Mouse (Mus musculus): ENCODE measurements at regions not wholly inside any gene's neighbourhood (a gene's known extent, or its start where the extent isn't known, plus 50 kb on each side); places are given as distances from the start of the nearest gene placed in this dataset.

DNA sequence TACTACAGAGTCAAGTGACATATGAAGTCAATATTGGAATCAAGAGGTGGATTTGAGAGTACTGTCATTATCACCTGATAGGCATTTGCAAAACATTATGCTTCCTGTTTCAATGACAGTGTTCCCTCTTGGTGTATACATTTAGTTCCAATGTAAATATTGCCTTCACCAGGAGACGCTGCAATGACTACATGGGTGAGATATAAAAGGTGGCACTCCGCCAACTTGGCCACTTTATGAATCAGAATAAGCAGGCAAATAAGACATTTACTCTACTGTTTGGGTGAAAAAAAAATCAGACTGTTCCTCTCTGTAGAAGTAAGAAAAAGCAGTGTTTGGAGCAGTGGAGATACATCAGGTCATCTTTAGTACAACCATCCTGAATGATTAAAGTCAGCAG is 215.9 kb downstream of the Pros1 start:
- no peak for ATAC-seq (ENCODE audit: insufficient number of reproducible peaks, low FRiP score, low TSS enrichment, low read depth)
- WGBS: 73% methylated on average over 2 of the region's 2 CpGs
- Histone ChIP-seq H3K4me3 (replicated peaks) (no peak overlapping the region), H3K9ac (no peak overlapping the region), H3K27me3 (no peaks in the 10 kb centered on the region), H3K27ac (replicated peaks) (no peak overlapping the region), H3K36me3 (no peaks in the 10 kb centered on the region), H3K4me2 (replicated peaks) (no peak overlapping the region), H3K9me3 (replicated peaks) (no peaks in the 10 kb centered on the region), H3K4me1 (no peaks in the 10 kb centered on the region)

DNA sequence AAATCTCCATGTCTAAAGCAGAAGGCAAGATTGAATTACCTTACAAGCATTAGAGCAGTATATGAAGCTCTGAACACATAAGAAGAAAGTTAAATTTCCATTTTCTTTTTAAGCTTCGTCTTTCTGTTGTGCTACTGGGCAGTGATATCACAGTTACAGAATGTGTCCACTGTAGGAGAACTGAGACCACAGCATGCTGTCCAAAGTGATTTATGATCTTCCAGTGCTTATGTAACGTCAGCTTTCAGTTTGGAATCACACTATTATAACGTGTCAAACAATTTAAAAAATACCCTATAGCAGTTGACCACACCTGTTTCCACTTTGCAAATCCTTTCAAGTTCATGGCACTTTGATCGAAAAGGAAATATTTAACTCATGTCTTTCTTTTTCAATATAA is 221.7 kb downstream of the Pros1 start:
- 39% methylated on average over 4 of the region's 4 CpGs for WGBS

DNA sequence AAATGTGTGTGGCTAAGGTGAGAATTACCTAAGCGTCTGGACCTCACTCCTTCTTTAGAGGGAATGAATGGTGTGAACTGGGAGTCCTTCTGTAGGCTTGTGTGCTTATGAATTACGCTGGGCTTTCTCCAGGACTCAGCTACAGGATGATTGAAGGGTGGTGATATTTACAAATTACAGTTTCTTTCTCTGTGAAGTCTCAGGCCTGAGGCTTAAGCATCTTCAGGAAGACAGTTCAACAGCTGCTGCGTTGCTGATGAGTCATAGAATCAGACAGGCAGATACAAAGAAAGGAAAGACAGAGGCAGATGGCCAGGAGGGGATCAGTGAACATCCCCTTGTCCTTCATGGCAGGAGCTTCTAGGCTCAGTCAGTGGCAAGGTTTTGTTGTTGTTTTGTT is 227.3 kb downstream of the Pros1 start:
- no peaks in the 10 kb centered on the region for H3K4me1 ChIP-seq
- H3K4me2 ChIP-seq (replicated peaks): no peak overlapping the region
- H3K4me3 ChIP-seq (replicated peaks): no peak overlapping the region
- H3K27me3 ChIP-seq: no peaks in the 10 kb centered on the region
- 37% methylated on average over 3 of the region's 3 CpGs for whole genome bisulfite sequencing
- no peak overlapping the region for H3K27ac ChIP-seq (replicated peaks)
- 0 out of 2 replicates have a peak, but pooled peaks have one; percentile 19 for ATAC-seq (ENCODE audit: insufficient number of reproducible peaks, low FRiP score, low TSS enrichment, low read depth)
- H3K36me3 ChIP-seq: no peaks in the 10 kb centered on the region
- no peak overlapping the region for H3K9ac ChIP-seq
- no peaks in the 10 kb centered on the region for H3K9me3 ChIP-seq (replicated peaks)

More for the DNA sequence above, 221.7 kb downstream of the Pros1 start:
- no peaks in the 10 kb centered on the region for H3K27me3 ChIP-seq
- no peak overlapping the region for H3K4me3 ChIP-seq (replicated peaks)
- H3K9me3 ChIP-seq (replicated peaks): no peaks in the 10 kb centered on the region
- no peak overlapping the region for H3K4me2 ChIP-seq (replicated peaks)
- H3K4me1 ChIP-seq: no peaks in the 10 kb centered on the region
- no peaks in the 10 kb centered on the region for H3K36me3 ChIP-seq
- no peak for ATAC-seq (ENCODE audit: insufficient number of reproducible peaks, low FRiP score, low TSS enrichment, low read depth)
- no peak overlapping the region for H3K27ac ChIP-seq (replicated peaks)
- H3K9ac ChIP-seq: no peak overlapping the region

DNA sequence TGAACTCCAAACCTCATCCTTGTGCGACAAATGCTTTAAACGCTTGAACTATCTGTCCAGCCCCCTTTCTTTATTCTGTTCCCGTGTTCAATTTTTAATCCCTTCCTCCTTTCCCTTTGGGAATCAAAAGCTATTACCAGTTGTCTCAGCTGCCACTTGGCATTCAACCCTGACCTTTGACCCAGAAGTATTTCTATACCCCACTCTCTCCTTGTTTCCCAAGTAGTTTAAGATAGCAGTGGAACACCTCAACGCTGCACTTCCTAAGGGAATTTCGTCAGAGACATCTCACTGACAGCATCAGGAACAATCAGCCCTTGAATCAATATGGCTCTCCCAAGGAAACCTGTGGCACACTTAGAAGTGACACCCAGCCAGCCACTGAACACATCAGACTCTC is 229.1 kb downstream of the Pros1 start:
- H3K27me3 ChIP-seq: no peaks in the 10 kb centered on the region
- no peak overlapping the region for H3K4me3 ChIP-seq (replicated peaks)
- no peak overlapping the region for H3K4me2 ChIP-seq (replicated peaks)
- WGBS: 59% methylated on average over 5 of the region's 5 CpGs
- ATAC-seq (ENCODE audit: insufficient number of reproducible peaks, low FRiP score, low TSS enrichment, low read depth): no peak
- no peaks in the 10 kb centered on the region for H3K36me3 ChIP-seq
- no peak overlapping the region for H3K27ac ChIP-seq (replicated peaks)
- H3K9ac ChIP-seq: no peak overlapping the region
- H3K4me1 ChIP-seq: no peaks in the 10 kb centered on the region
- no peaks in the 10 kb centered on the region for H3K9me3 ChIP-seq (replicated peaks)

DNA sequence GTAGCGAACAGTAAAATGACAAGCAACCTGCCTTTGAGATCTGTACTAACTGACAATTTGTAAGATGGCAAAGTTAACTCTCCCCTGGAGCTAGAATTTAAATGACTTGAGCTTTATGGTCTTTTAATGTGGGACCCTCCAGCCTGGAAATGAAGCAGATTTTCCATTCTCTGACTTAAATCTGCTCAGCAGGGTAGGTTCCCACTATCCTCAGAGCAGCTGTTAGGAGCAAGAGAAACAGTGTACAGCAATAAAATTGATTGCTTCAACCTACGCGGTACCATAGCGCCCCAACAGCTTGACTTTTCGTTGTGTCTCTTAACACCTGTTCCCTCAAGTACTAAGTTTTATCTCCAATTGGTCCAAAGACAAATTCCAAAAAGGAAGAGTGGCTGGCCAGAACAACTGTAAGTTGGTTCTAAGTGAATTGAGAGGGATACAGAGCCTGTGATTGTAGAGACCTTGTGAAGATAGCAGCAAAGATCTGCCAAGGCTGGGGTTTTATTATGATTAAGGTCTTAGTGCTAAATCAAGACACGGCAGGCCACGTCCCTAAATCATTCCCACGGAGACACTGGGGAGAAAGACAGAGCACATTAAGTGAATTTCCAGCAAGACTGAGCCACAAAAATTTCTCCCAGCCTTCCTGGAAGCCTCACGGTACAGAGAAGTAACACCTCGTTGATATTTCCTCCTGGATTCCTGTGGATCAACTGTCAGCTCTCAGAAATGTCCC is 230.1 kb downstream of the Pros1 start:
- 66% methylated on average over 10 of the region's 10 CpGs for WGBS
- Histone ChIP-seq H3K9ac (no peak overlapping the region), H3K4me1 (no peaks in the 10 kb centered on the region), H3K4me2 (replicated peaks) (no peak overlapping the region), H3K9me3 (replicated peaks) (no peaks in the 10 kb centered on the region), H3K36me3 (no peaks in the 10 kb centered on the region), H3K4me3 (replicated peaks) (no peak overlapping the region), H3K27ac (replicated peaks) (no peak overlapping the region), H3K27me3 (no peaks in the 10 kb centered on the region)
- no peak for ATAC-seq (ENCODE audit: insufficient number of reproducible peaks, low FRiP score, low TSS enrichment, low read depth)

DNA sequence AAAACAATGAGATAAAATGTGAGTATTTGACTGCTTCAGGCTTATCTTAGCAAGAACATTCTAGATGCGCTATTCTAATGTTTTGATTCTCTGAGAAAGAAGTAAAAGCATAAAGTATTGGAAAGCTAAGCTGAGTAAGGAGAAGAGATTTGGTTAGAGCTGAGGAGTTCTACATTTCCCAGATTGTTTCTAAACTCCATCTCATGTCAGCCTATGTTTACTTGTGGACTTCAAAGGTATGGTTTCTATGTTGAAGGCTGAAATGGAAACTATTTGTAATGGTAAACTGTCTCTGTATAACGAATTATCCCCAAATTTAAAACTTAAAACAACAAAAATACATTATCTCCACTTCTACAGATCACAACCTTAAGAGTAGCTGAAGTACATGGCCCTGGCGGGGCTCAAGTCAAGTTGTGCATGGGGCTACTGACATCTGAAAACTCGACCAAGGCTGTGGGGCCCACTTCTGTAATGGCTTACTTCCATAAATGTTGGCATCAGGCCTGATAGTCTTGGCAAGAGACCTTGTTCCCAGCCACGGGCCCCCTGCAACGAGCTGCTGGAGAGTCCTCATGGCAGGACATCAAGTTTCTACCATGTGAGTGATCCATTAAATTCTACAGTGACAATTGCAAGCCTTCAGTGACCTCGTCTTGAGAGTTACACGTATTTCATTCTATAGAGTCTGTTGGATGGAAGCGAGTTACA is 232.1 kb downstream of the Pros1 start:
- WGBS: 60% methylated on average over 9 of the region's 9 CpGs
- peak; percentile 51; the same call in 1 of the 2 replicates for ATAC-seq (ENCODE audit: insufficient number of reproducible peaks, low FRiP score, low TSS enrichment, low read depth)

DNA sequence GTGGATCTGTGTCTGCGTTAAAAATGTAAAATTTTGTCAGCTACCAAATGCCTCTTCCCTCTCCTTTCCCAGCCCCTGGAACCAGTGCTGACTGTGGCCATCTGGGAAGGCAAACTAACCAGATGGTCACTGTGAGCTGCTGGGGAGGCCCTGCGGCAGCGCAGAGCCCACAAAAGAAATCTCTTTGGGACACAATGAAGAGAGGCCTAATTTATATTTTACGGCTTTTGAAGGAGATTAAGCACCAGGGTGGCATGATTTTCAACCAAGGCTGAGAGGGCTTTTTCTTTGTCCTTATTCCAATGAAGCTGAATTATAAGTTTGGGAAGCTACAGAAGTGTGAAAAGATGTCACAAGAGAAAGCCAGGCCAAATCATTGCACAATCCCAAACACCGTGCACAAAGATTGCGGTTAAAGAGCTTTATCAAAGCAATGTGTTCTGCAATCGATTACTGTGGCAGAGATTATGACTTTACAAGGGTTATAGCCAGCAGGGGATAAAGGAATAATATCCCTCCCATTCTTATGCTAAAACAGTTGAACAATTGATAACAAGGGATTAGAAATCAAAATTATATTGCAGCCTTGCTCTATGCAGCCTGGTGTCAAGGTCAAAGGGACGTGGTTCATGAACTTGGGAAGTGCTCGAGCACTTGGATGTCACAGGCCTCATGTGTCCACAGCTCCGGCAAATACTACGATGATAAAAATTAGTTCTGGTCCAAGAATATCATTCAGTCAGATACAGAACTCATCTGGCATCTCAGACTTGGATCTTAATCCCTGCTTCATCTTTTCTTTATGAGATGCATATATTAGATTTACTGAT is 237.6 kb downstream of the Pros1 start:
- no peak overlapping the region for H3K4me2 ChIP-seq (replicated peaks)
- H3K27me3 ChIP-seq: no peaks in the 10 kb centered on the region
- ATAC-seq (ENCODE audit: insufficient number of reproducible peaks, low FRiP score, low TSS enrichment, low read depth): no peak
- no peak overlapping the region for H3K4me3 ChIP-seq (replicated peaks)
- no peak overlapping the region for H3K9ac ChIP-seq
- no peaks in the 10 kb centered on the region for H3K9me3 ChIP-seq (replicated peaks)
- H3K4me1 ChIP-seq: no peaks in the 10 kb centered on the region
- WGBS: 57% methylated on average over 11 of the region's 11 CpGs
- no peaks in the 10 kb centered on the region for H3K36me3 ChIP-seq
- H3K27ac ChIP-seq (replicated peaks): no peak overlapping the region

More for the DNA sequence above, 232.1 kb downstream of the Pros1 start:
- Histone ChIP-seq H3K9ac (no peak overlapping the region), H3K9me3 (replicated peaks) (no peaks in the 10 kb centered on the region), H3K4me3 (replicated peaks) (no peak overlapping the region), H3K4me1 (no peaks in the 10 kb centered on the region), H3K27me3 (no peaks in the 10 kb centered on the region), H3K4me2 (replicated peaks) (no peak overlapping the region), H3K27ac (replicated peaks) (no peak overlapping the region), H3K36me3 (no peaks in the 10 kb centered on the region)

DNA sequence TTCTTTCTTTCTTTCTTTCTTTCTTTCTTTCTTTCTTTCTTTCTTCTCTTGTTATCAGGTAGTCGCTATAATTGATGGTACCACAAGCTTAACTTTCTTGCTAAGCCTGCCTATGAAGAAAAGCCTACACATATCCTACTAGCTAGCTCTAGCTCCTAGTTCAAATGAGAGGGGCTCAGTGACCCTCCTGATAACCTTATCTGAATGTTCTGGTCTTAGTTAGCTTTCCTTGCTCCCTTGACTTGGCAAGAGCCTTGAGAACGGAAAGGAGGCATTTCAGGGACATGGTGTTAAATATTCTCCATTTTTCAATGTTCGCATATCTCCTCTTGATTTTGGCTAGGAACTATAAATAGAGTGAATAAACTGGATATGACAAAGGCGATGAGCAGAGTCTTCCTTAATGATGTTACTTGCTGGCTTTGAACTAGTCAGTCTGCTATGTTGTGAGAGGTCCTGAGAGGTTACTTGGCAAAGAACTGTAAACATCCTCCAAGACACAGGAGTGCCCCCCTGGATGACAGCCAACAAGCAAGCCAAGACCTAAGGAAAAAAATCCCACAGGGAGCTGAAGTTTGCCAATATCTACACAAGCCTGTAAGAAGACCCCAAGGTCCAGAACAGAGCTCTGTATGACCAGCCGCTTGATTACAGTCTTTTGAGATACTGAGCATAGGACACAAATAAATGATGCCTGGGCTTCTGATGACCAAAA is 240.2 kb downstream of the Pros1 start:
- H3K36me3 ChIP-seq: no peaks in the 10 kb centered on the region
- no peaks in the 10 kb centered on the region for H3K4me1 ChIP-seq
- no peak for ATAC-seq (ENCODE audit: insufficient number of reproducible peaks, low FRiP score, low TSS enrichment, low read depth)
- H3K27me3 ChIP-seq: no peaks in the 10 kb centered on the region
- no peak overlapping the region for H3K4me3 ChIP-seq (replicated peaks)
- 76% methylated on average over 5 of the region's 5 CpGs for WGBS
- H3K27ac ChIP-seq (replicated peaks): no peak overlapping the region
- H3K9ac ChIP-seq: no peak overlapping the region
- no peak overlapping the region for H3K4me2 ChIP-seq (replicated peaks)
- no peaks in the 10 kb centered on the region for H3K9me3 ChIP-seq (replicated peaks)

DNA sequence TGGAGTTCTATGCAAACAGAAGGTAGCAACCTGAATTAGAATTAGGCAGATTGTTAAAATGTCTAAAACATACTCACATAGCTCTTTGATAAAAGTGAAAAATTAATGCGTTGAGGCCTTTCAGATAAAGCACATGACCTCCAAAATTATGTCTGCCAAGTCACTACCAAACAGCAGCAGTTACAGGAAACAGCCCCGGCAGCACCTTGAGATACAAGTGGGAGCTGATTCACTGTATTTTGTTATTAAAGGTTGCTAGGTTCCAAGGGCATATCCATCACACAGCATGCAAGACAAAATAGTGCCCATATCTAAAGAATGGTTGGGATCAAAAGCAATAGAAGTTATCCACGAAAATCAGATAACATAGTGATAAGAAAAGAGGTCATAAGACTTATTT is 248.3 kb downstream of the Pros1 start:
- Histone ChIP-seq H3K4me1 (peaks cover 12% of the 10 kb centered on the region; the same call in 1 of the 2 replicates), H3K4me3 (replicated peaks) (no peak overlapping the region), H3K4me2 (replicated peaks) (no peak overlapping the region), H3K9ac (no peak overlapping the region), H3K27ac (replicated peaks) (no peak overlapping the region), H3K36me3 (no peaks in the 10 kb centered on the region), H3K9me3 (replicated peaks) (no peaks in the 10 kb centered on the region), H3K27me3 (no peaks in the 10 kb centered on the region)
- ATAC-seq (ENCODE audit: insufficient number of reproducible peaks, low FRiP score, low TSS enrichment, low read depth): no peak
- WGBS: 73% methylated on average over 3 of the region's 3 CpGs

DNA sequence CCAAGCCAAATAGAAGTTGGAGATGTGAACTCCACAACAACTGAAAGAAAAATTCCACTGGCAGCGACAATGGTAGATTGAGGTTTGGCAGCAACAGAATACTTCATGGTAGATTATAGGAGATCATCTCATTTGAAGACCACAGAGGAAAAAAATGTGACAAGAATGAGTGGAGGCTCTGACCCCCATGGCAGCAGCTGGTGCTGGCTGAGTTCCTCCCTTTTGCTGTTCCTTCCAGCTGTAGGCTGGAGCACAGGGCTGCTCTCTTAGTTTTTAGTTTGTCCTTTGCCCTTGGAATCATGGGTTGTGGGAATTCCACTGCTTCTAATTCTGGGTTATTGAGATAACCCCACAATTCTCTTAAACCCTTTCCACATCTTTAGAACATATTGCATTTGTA is 248.8 kb downstream of the Pros1 start:
- H3K9me3 ChIP-seq (replicated peaks): no peaks in the 10 kb centered on the region
- H3K9ac ChIP-seq: no peak overlapping the region
- H3K4me2 ChIP-seq (replicated peaks): no peak overlapping the region
- no peaks in the 10 kb centered on the region for H3K27me3 ChIP-seq
- H3K4me1 ChIP-seq: peaks cover 12% of the 10 kb centered on the region; the same call in 1 of the 2 replicates
- H3K4me3 ChIP-seq (replicated peaks): no peak overlapping the region
- H3K27ac ChIP-seq (replicated peaks): no peak overlapping the region
- no peaks in the 10 kb centered on the region for H3K36me3 ChIP-seq
- WGBS: 45% methylated on average over 1 of the region's 1 CpGs
- ATAC-seq (ENCODE audit: insufficient number of reproducible peaks, low FRiP score, low TSS enrichment, low read depth): no peak

DNA sequence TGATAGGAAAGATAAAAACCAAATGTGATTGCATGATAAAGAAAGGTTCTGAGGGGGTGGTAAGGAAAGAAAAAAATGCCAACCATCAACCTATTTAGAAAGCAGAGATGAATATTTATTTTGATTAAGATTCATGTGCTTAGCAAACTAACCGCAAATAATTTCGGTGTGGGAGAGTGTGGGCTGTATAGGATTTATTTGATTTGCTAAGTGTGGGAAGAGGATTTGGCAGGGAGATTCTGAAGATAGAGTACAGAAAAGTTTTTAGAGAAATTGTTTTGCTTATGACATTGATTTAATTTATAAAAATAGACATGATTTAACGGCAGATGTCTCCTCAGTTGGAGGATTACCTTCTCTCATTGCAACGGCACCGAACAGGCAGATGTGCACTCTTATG is 250.3 kb downstream of the Pros1 start:
- WGBS: 53% methylated on average over 5 of the region's 5 CpGs
- Histone ChIP-seq H3K4me1 (peaks cover 12% of the 10 kb centered on the region; the same call in 1 of the 2 replicates), H3K9me3 (replicated peaks) (no peaks in the 10 kb centered on the region), H3K27ac (replicated peaks) (peak overlapping the region; percentile 77), H3K4me3 (replicated peaks) (no peak overlapping the region), H3K27me3 (no peaks in the 10 kb centered on the region), H3K36me3 (no peaks in the 10 kb centered on the region), H3K4me2 (replicated peaks) (no peak overlapping the region), H3K9ac (no peak overlapping the region)
- no peak for ATAC-seq (ENCODE audit: insufficient number of reproducible peaks, low FRiP score, low TSS enrichment, low read depth)

Measured in embryonic facial prominence, embryonic 15.5 days (tissue).